Mouse (Mus musculus) hindbrain, embryonic 11.5 days (tissue): ENCODE results near the gene Spata20. TPM values are rescaled to one million over a fixed set of nuclear protein-coding genes. Genes with fewer than 3 reads are reported as not detected.
A peak's percentile ranks its signal among the peaks of the same experiment; 100 is the strongest.

ENCODE experiments used
- ATAC-seq: fragments of 200-750 bp; cut with Nextera tagmentation; 2 replicates; pipeline ENCODE4 v1.8.0; 2017; ENCODE audit warnings: mild to moderate bottlenecking, moderate TSS enrichment, moderate library complexity; ENCODE audit not compliant: low FRiP score
- DNase-seq: peaks from one replicate; pipeline ENCODE4 v3.0.0-alpha.2; 2015; ENCODE audit warnings: low spot score
- H3K27ac ChIP-seq: fragments of 300-500 bp; sonication (generic); 2 replicates; pipeline ENCODE4 v1.5.1; 2014; ENCODE audit warnings: mild to moderate bottlenecking, low read depth, low read length
- H3K27me3 ChIP-seq: fragments of 300-500 bp; sonication (generic); 2 replicates; pipeline ENCODE4 v1.6.1; 2014; ENCODE audit warnings: mild to moderate bottlenecking, low read length, moderate library complexity, mixed read lengths; ENCODE audit not compliant: control insufficient read depth, insufficient read depth
- H3K36me3 ChIP-seq: fragments of 300-500 bp; sonication (generic); 2 replicates; pipeline ENCODE4 v1.6.1; 2014; ENCODE audit warnings: mild to moderate bottlenecking, low read length, moderate library complexity, mixed read lengths; ENCODE audit not compliant: control insufficient read depth, insufficient read depth
- H3K4me1 ChIP-seq: fragments of 300-500 bp; sonication (generic); replicated peaks from 2 replicates; pipeline ENCODE4 v1.6.1; 2014; ENCODE audit warnings: low read length, mixed read lengths; ENCODE audit not compliant: control insufficient read depth, insufficient read depth
- H3K4me2 ChIP-seq: fragments of 300-500 bp; sonication (generic); replicated peaks from 2 replicates; pipeline ENCODE4 v1.6.1; 2014; ENCODE audit warnings: mild to moderate bottlenecking, low read depth, low read length
- H3K4me3 ChIP-seq: fragments of 300-500 bp; sonication (generic); 2 replicates; pipeline ENCODE4 v1.5.1; 2014; ENCODE audit warnings: low read depth, low read length
- H3K9ac ChIP-seq: fragments of 300-500 bp; sonication (generic); 2 replicates; pipeline ENCODE4 v1.6.1; 2014; ENCODE audit warnings: low read depth, low read length
- H3K9me3 ChIP-seq: fragments of 300-500 bp; sonication (generic); 2 replicates; pipeline ENCODE4 v1.6.1; 2016; ENCODE audit warnings: low read length; ENCODE audit not compliant: control insufficient read depth
- WGBS: fragments of 180-500 bp; shearing (Covaris S2); extraction: QIAGEN DNeasy Blood & Tissue Kit; methylation state at CpG from one replicate; pipeline ENCODE4 v1.1.7; 2014; 5-methylcytosine and 5-hydroxymethylcytosine counted together
- polyA plus RNA-seq: library from polyadenylated mRNA; unstranded; fragments of >200 nt; fragmentation: Nextera tagmentation; extraction: Ambion mirVana; gene quantifications from 2 replicates; pipeline ENCODE4 v1.2.1, GENCODE M21; 2014

Spata20 gene
- polyA plus RNA-seq, 1 experiment from 2014 or later = not detected

DNA sequence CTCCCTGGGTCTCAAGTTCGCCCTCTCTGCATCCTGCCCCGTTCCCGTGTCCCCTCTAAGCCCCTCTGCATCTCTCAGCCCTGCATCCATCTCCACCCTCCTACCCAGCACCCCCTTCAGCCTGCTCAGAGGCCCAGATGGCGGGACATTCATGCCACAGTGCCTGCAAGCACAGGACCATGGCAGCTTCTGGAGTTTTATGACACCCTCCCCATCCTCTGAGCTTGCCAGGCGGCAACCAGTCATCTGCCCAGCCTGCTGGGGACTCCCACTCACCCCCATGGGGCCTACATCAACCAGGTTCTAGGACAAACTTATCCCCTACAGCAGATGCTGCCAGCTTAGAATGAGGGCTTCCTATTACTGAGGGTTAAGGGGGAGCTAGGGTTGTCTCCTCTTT is 31.2 kb downstream of the Spata20 start:
- Histone ChIP-seq H3K9me3 (no peaks in the 10 kb centered on the region), H3K4me1 (peaks cover 3% of the 10 kb centered on the region; the same call in 1 of the 2 replicates), H3K9ac (no peak overlapping the region), H3K27ac (peak overlapping the region; percentile 10; the same call in 1 of the 2 replicates), H3K27me3 (no peaks in the 10 kb centered on the region), H3K4me3 (no peak overlapping the region), H3K36me3 (no peaks in the 10 kb centered on the region), H3K4me2 (no peak overlapping the region)
- ATAC-seq (no peak), DNase-seq (no peak)
- WGBS = 79% methylated on average over 5 of the region's 5 CpGs

DNA sequence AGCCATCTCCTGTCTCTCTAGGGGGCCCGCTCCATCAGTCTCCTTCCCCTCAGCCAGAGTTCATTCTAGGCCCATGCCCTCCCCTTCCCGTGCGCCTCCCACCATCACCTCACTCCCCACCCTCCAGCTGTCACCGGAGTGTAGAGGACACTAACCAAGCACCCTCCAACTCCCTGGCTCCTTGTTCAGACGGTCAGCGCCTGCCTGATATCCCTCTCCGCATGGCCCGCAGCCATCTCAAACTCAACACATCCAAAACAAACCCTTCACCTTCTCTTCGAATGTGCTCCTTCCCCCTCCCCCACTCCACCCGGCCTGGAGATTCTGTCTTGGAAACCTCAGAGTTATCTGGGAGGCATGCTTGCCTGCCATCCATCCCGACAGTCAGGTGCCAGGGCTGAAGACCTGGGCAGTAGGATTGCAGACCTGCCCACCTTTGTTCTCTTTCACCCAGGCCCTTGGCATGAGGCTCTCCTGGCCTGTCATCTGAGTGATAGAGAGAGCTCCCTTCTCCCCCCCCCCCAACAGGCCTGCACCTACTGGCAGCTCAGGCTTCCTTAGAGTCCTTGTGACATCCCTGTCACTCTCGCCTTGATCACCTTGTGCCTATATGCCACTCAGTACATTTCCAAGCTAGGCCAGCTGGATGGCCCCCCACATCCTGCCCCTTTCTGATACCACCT is 34.7 kb downstream of the Spata20 start:
- Histone ChIP-seq H3K36me3 (no peaks in the 10 kb centered on the region), H3K4me3 (no peak overlapping the region), H3K27me3 (no peaks in the 10 kb centered on the region), H3K9me3 (no peaks in the 10 kb centered on the region), H3K27ac (no peak overlapping the region), H3K9ac (no peak overlapping the region), H3K4me1 (peaks cover 3% of the 10 kb centered on the region; the same call in 1 of the 2 replicates), H3K4me2 (no peak overlapping the region)
- ATAC-seq (no peak), DNase-seq (no peak)
- WGBS = 66% methylated on average over 12 of the region's 12 CpGs

DNA sequence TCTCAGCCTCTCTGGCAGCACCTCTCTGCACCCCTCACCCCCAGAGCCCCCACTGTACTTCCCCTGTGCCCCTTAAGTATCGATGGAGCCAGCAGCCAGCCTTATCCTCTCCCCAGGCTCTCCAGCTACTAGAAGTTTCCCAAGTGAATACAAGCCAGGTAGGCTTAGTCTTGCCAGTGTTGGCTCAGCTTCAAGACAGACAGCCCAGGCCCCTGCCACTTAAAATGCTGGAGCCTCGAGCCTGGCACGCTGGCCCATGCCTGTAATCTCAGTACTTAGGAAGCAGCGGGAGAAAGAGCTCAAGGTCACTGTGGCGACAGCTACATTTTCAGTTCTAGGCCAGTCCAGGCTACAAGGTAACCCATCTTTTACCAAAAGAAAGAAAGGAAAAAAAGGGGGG is 36.1 kb downstream of the Spata20 start:
- Histone ChIP-seq H3K36me3 (no peaks in the 10 kb centered on the region), H3K4me1 (0 out of 2 replicates have a peak, but pooled peaks cover 5% of the 10 kb centered on the region), H3K9ac (no peak overlapping the region), H3K27ac (no peak overlapping the region), H3K4me3 (no peak overlapping the region), H3K4me2 (no peak overlapping the region), H3K9me3 (no peaks in the 10 kb centered on the region), H3K27me3 (no peaks in the 10 kb centered on the region)
- DNase-seq (no peak), ATAC-seq (no peak)
- WGBS = 76% methylated on average over 5 of the region's 5 CpGs

DNA sequence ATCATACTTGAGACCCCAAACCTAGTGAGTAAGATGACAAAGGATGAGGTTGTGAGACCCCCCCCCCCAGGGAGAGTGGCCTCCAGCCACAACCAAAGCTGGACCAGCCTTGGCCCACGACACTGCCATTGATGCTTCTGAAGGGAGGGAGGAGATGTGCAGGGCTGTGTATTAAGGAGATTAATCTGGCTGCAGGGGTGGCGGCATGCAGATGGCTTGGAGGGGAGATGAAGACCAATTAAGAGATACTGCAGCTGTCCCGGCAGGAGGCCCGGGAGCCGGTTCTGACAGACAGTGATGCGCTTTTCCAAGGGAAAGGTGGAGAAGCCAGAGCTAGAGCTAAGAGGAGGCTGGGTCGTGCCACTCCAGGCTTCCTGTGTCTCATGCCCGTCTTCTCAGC is 36.7 kb downstream of the Spata20 start:
- H3K4me1 ChIP-seq = peaks cover 3% of the 10 kb centered on the region; the same call in 1 of the 2 replicates

GRCm38 (mm10) chr11:94447017-94447416 is 39.0 kb downstream of the Spata20 start:
- H3K4me3 ChIP-seq = no peak overlapping the region
- DNase-seq (peak; percentile 58), ATAC-seq (peak; percentile 41; the same call in 1 of the 2 replicates)
- WGBS = 25% methylated on average over 3 of the region's 3 CpGs
- H3K9ac ChIP-seq = no peak overlapping the region
- H3K27ac ChIP-seq = no peak overlapping the region
- no peaks in the 10 kb centered on the region for H3K9me3 ChIP-seq
- no peak overlapping the region for H3K4me2 ChIP-seq
- H3K27me3 ChIP-seq = no peaks in the 10 kb centered on the region
- H3K4me1 ChIP-seq = peaks cover 10% of the 10 kb centered on the region; the same call in 1 of the 2 replicates
- no peaks in the 10 kb centered on the region for H3K36me3 ChIP-seq

More for the DNA sequence above, 36.7 kb downstream of the Spata20 start:
- H3K27me3 ChIP-seq = no peaks in the 10 kb centered on the region
- no peak overlapping the region for H3K9ac ChIP-seq
- DNase-seq = no peak
- H3K4me2 ChIP-seq = no peak overlapping the region
- 51% methylated on average over 8 of the region's 8 CpGs for WGBS
- H3K27ac ChIP-seq = 0 out of 2 replicates have a peak overlapping the region, but pooled peaks have one; percentile 4
- ATAC-seq = no peak
- no peaks in the 10 kb centered on the region for H3K9me3 ChIP-seq
- no peaks in the 10 kb centered on the region for H3K36me3 ChIP-seq
- H3K4me3 ChIP-seq = no peak overlapping the region

- H3K4me3 ChIP-seq = no peak overlapping the region
- DNase-seq (no peak), ATAC-seq (no peak)
- H3K27me3 ChIP-seq = no peaks in the 10 kb centered on the region
- no peak overlapping the region for H3K9ac ChIP-seq
- H3K27ac ChIP-seq = no peak overlapping the region
- 55% methylated on average over 4 of the region's 4 CpGs for WGBS
- no peaks in the 10 kb centered on the region for H3K9me3 ChIP-seq
- H3K36me3 ChIP-seq = no peaks in the 10 kb centered on the region
- H3K4me1 ChIP-seq = peaks cover 20% of the 10 kb centered on the region
- H3K4me2 ChIP-seq = no peak overlapping the region
These were observed 40.7 kb downstream of the Spata20 start for GRCm38 (mm10) chr11:94445300-94445699.

DNA sequence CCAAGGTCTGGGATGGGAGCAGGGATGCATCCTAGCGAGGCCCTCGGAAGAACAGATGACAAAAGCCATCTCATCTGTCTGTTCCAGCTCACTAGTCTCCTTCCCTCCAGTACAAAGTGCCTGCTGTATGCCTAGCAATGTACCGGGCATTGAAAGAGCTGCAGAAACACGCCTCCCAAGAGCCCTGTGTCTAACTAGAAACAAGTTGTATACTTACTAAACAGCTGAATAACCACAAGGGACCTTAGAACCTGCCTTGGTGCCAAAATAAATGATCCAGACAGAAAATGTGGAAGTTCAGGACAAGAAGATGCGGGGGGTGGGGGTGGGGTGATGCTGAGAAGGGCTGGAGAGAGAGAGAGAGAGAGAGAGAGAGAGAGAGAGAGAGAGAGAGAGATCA is 41.1 kb downstream of the Spata20 start:
- H3K4me1 ChIP-seq = peaks cover 20% of the 10 kb centered on the region
- H3K9me3 ChIP-seq = no peaks in the 10 kb centered on the region
- H3K9ac ChIP-seq = no peak overlapping the region
- 58% methylated on average over 5 of the region's 5 CpGs for WGBS
- no peaks in the 10 kb centered on the region for H3K27me3 ChIP-seq
- no peak for ATAC-seq
- H3K36me3 ChIP-seq = no peaks in the 10 kb centered on the region
- DNase-seq = no peak
- H3K27ac ChIP-seq = 0 out of 2 replicates have a peak overlapping the region, but pooled peaks have one; percentile 56
- H3K4me2 ChIP-seq = no peak overlapping the region
- no peak overlapping the region for H3K4me3 ChIP-seq

GRCm38 (mm10) chr11:94441752-94442151 is 44.2 kb downstream of the Spata20 start:
- ATAC-seq = 0 out of 2 replicates have a peak, but pooled peaks have one; percentile 18
- Histone ChIP-seq H3K4me3 (no peak overlapping the region), H3K4me1 (peaks cover 20% of the 10 kb centered on the region), H3K36me3 (no peaks in the 10 kb centered on the region), H3K27ac (no peak overlapping the region; the same call in 1 of the 2 replicates), H3K27me3 (no peaks in the 10 kb centered on the region), H3K9me3 (no peaks in the 10 kb centered on the region), H3K9ac (no peak overlapping the region), H3K4me2 (no peak overlapping the region)
- WGBS = 74% methylated on average over 9 of the region's 9 CpGs
- no peak for DNase-seq

- DNase-seq = no peak
- WGBS = 38% methylated on average over 7 of the region's 7 CpGs
- H3K4me3 ChIP-seq = no peak overlapping the region
- no peaks in the 10 kb centered on the region for H3K36me3 ChIP-seq
- peak; percentile 20; the same call in 1 of the 2 replicates for ATAC-seq
- no peak overlapping the region for H3K4me2 ChIP-seq
- H3K4me1 ChIP-seq = peaks cover 20% of the 10 kb centered on the region
- peak overlapping the region; percentile 24; the same call in 1 of the 2 replicates for H3K27ac ChIP-seq
- no peaks in the 10 kb centered on the region for H3K9me3 ChIP-seq
- no peak overlapping the region for H3K9ac ChIP-seq
- no peaks in the 10 kb centered on the region for H3K27me3 ChIP-seq
These were observed 44.9 kb downstream of the Spata20 start for GRCm38 (mm10) chr11:94441122-94441521.
